Mouse (Mus musculus) liver, postnatal 0 days (tissue): ENCODE measurements around the gene Efnb1.

Source experiments
- CTCF ChIP-seq: sonication (generic); IDR thresholded peaks from 2 replicates; pipeline ENCODE4 v1.5.1; 2016; ENCODE audit warnings: antibody characterized with exemption, low read depth
- EP300 ChIP-seq: IDR thresholded peaks from 2 replicates; pipeline ENCODE4 v1.6.1; 2016; ENCODE audit warnings: antibody characterized with exemption, low read depth, mild to moderate bottlenecking

GRCm38 (mm10) chrX:99152141-99152540 is 16.2 kb downstream of the Efnb1 start:
- TF ChIP-seq CTCF (no peak), EP300 (no peak)
